Mouse (Mus musculus): ENCODE data around the gene 5430427O19Rik. TPM values are rescaled to one million over a fixed set of nuclear protein-coding genes. Genes with fewer than 3 reads are reported as not detected.

5430427O19Rik gene
- polyA plus RNA-seq (2011; ENCODE audit: insufficient read depth, insufficient read length, low replicate concordance, missing spikeins), result 0.77 and 3.9 TPM in 2 replicates

DNA sequence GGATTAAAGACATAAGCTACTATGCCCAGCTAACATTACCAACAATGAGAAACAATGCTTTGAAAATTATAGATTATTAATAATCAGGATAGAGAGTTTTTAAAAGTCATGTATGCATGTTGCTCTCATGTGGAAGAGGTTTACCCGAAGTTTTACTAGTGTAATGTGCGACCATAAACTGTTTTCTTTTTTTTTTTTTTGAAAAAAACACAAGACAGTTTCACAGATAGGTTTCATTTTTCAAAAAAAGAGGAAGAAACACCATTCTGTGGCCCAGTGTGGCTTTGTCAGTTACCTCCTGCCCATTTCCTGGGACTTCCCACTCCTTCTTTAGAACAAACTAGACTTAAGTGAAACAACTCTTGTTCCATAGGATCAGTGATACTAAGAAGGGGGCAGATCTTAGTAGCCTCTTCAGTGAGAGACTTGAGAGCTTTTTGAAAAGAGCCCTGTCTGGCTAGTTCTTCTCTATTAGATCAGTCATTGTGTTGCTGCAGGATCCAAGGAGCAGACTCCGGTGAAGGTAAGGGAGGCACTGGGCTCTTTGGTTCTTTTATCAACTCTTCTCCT is at the start of gene 5430427O19Rik:
TSS of gene 5430427O19Rik (plus strand) at position 441 of the 570 bp plus-strand sequence.
- peak within 1 kb of the TSS; percentile 58; the same call in 1 of the 2 replicates for H3K27ac ChIP-seq (ENCODE audit: control insufficient read depth, insufficient read depth, low read depth, low read length, poor library complexity)
- WGBS, result 8% methylated on average over 3 of the region's 3 CpGs
- peak within 1 kb of the TSS; percentile 68 for H3K4me3 ChIP-seq (replicated peaks; ENCODE audit: control insufficient read depth, low read depth, low read length)
- TF ChIP-seq CTCF (IDR thresholded peaks at IDR 0.05; ENCODE audit: control insufficient read depth, insufficient read depth, low read length) (no peak), POLR2A (IDR thresholded peaks at IDR 0.05; ENCODE audit: borderline replicate concordance, control insufficient read depth, low read depth, low read length) (no peak)
- no peaks in the 10 kb centered on the region; the same call in none of the 2 replicates for H3K4me1 ChIP-seq (ENCODE audit: control insufficient read depth, insufficient read depth, low read length)

GRCm38 (mm10) chrX:85827719-85828453 is 42.3 kb upstream of the 5430427O19Rik start:
- 40% methylated on average over 3 of the region's 3 CpGs for WGBS
- no peak overlapping the region for H3K4me3 ChIP-seq (replicated peaks; ENCODE audit: control insufficient read depth, low read depth, low read length)
- no peaks in the 10 kb centered on the region for H3K4me1 ChIP-seq (ENCODE audit: control insufficient read depth, insufficient read depth, low read length)
- no peak overlapping the region for H3K27ac ChIP-seq (ENCODE audit: control insufficient read depth, insufficient read depth, low read depth, low read length, poor library complexity)
- TF ChIP-seq POLR2A (IDR thresholded peaks at IDR 0.05; ENCODE audit: borderline replicate concordance, control insufficient read depth, low read depth, low read length) (no peak), CTCF (IDR thresholded peaks at IDR 0.05; ENCODE audit: control insufficient read depth, insufficient read depth, low read length) (no peak)

GRCm38 (mm10) chrX:85829000-85829399 is 41.2 kb upstream of the 5430427O19Rik start:
- H3K4me1 ChIP-seq (ENCODE audit: control insufficient read depth, insufficient read depth, low read length), result no peaks in the 10 kb centered on the region
- H3K27ac ChIP-seq (ENCODE audit: control insufficient read depth, insufficient read depth, low read depth, low read length, poor library complexity), result no peak overlapping the region
- H3K4me3 ChIP-seq (replicated peaks; ENCODE audit: control insufficient read depth, low read depth, low read length), result no peak overlapping the region
- no peak for TF ChIP-seq CTCF (IDR thresholded peaks at IDR 0.05; ENCODE audit: control insufficient read depth, insufficient read depth, low read length)
- no peak for TF ChIP-seq POLR2A (IDR thresholded peaks at IDR 0.05; ENCODE audit: borderline replicate concordance, control insufficient read depth, low read depth, low read length)

GRCm38 (mm10) chrX:85839174-85839573 is 31.0 kb upstream of the 5430427O19Rik start:
- Histone ChIP-seq H3K27ac (ENCODE audit: control insufficient read depth, insufficient read depth, low read depth, low read length, poor library complexity) (no peak overlapping the region), H3K4me1 (ENCODE audit: control insufficient read depth, insufficient read depth, low read length) (no peaks in the 10 kb centered on the region; the same call in 1 of the 2 replicates), H3K4me3 (replicated peaks; ENCODE audit: control insufficient read depth, low read depth, low read length) (no peak overlapping the region)
- TF ChIP-seq CTCF (IDR thresholded peaks at IDR 0.05; ENCODE audit: control insufficient read depth, insufficient read depth, low read length), result no peak
- no peak for TF ChIP-seq POLR2A (IDR thresholded peaks at IDR 0.05; ENCODE audit: borderline replicate concordance, control insufficient read depth, low read depth, low read length)

GRCm38 (mm10) chrX:85855938-85856337 is 14.2 kb upstream of the 5430427O19Rik start:
- Histone ChIP-seq H3K4me3 (replicated peaks; ENCODE audit: control insufficient read depth, low read depth, low read length) (no peak overlapping the region), H3K27ac (ENCODE audit: control insufficient read depth, insufficient read depth, low read depth, low read length, poor library complexity) (no peak overlapping the region), H3K4me1 (ENCODE audit: control insufficient read depth, insufficient read depth, low read length) (no peaks in the 10 kb centered on the region)
- TF ChIP-seq POLR2A (IDR thresholded peaks at IDR 0.05; ENCODE audit: borderline replicate concordance, control insufficient read depth, low read depth, low read length), result no peak
- TF ChIP-seq CTCF (IDR thresholded peaks at IDR 0.05; ENCODE audit: control insufficient read depth, insufficient read depth, low read length), result no peak
- WGBS, result 88% methylated on average over 3 of the region's 3 CpGs

DNA sequence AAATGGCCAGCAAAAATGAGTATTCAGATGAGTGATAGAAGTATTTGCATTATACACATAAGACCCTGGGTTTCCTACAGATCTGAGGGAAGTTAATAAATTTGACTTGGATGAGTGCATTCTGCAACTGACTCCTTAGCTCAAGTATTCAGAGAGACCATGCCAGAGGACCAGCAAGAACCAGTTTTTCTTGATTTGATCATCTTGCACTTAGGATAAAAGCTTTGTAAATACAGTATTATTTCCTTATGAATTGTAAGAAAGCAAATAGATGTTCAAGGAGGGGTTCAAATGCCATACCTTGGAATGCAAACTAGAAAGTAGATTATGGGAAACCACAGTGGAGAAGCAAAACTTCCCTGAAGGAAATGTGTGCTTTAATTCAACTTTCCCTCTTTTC is 13.0 kb upstream of the 5430427O19Rik start:
- H3K4me1 ChIP-seq (ENCODE audit: control insufficient read depth, insufficient read depth, low read length), result no peaks in the 10 kb centered on the region
- no peak overlapping the region for H3K4me3 ChIP-seq (replicated peaks; ENCODE audit: control insufficient read depth, low read depth, low read length)
- no peak for TF ChIP-seq POLR2A (IDR thresholded peaks at IDR 0.05; ENCODE audit: borderline replicate concordance, control insufficient read depth, low read depth, low read length)
- no peak for TF ChIP-seq CTCF (IDR thresholded peaks at IDR 0.05; ENCODE audit: control insufficient read depth, insufficient read depth, low read length)
- H3K27ac ChIP-seq (ENCODE audit: control insufficient read depth, insufficient read depth, low read depth, low read length, poor library complexity), result no peak overlapping the region

- WGBS, result 12% methylated on average over 3 of the region's 3 CpGs
- no peak overlapping the region for H3K4me3 ChIP-seq (replicated peaks; ENCODE audit: control insufficient read depth, low read depth, low read length)
- H3K4me1 ChIP-seq (ENCODE audit: control insufficient read depth, insufficient read depth, low read length), result no peaks in the 10 kb centered on the region; the same call in none of the 2 replicates
- H3K27ac ChIP-seq (ENCODE audit: control insufficient read depth, insufficient read depth, low read depth, low read length, poor library complexity), result no peak overlapping the region
- TF ChIP-seq CTCF (IDR thresholded peaks at IDR 0.05; ENCODE audit: control insufficient read depth, insufficient read depth, low read length) (no peak), POLR2A (IDR thresholded peaks at IDR 0.05; ENCODE audit: borderline replicate concordance, control insufficient read depth, low read depth, low read length) (no peak)
Measured at GRCm38 (mm10) chrX:85868079-85868478, 2.1 kb upstream of the 5430427O19Rik start.

- Histone ChIP-seq H3K4me3 (replicated peaks; ENCODE audit: control insufficient read depth, low read depth, low read length) (peak overlapping the region; percentile 76), H3K4me1 (ENCODE audit: control insufficient read depth, insufficient read depth, low read length) (no peaks in the 10 kb centered on the region; the same call in none of the 2 replicates), H3K27ac (ENCODE audit: control insufficient read depth, insufficient read depth, low read depth, low read length, poor library complexity) (no peak overlapping the region)
- WGBS, result 41% methylated on average over 11 of the region's 11 CpGs
- no peak for TF ChIP-seq CTCF (IDR thresholded peaks at IDR 0.05; ENCODE audit: control insufficient read depth, insufficient read depth, low read length)
- TF ChIP-seq POLR2A (IDR thresholded peaks at IDR 0.05; ENCODE audit: borderline replicate concordance, control insufficient read depth, low read depth, low read length), result no peak
Measured at GRCm38 (mm10) chrX:85871371-85872056, 1.4 kb downstream of the 5430427O19Rik start.

All from bone marrow, adult 2 months (tissue).